Comparison of ENCODE assay signal across 27 mouse cellular contexts in genomic region chr1:88849421-88849820, GRCm38 (mm10).
A peak's percentile ranks its signal among the peaks of the same experiment; 100 is the strongest.
DNase-seq lines count a peak whose midpoint lies in the region; ATAC-seq and TF ChIP-seq lines count a peak whose summit lies in the region.
"Had no signal": no experiment of that assay in that cellular context is flagged by ENCODE, and none has a peak within 500 bp of the region (broad histone marks: within the 10 kb centered on the region; RNA-seq: fewer than 3 reads in every experiment).

No protein-coding gene starts in this region.

- H3K27me3 ChIP-seq in forebrain, embryonic 11.5 days (ENCODE audit: control insufficient read depth, insufficient read depth, low read length) = no peaks in the 10 kb centered on the region
- H3K27me3 ChIP-seq in forebrain, embryonic 16.5 days (replicated peaks; ENCODE audit: control insufficient read depth, insufficient read depth, low read length) = no peaks in the 10 kb centered on the region
- H3K27me3 ChIP-seq in hindbrain, embryonic 13.5 days = no peaks in the 10 kb centered on the region
- no peaks in the 10 kb centered on the region for H3K27me3 ChIP-seq in hindbrain, postnatal 0 days (ENCODE audit: insufficient read depth, low read length)
- no peaks in the 10 kb centered on the region for H3K27me3 ChIP-seq in neural tube, embryonic 13.5 days
- H3K27me3 ChIP-seq: embryonic facial prominence, embryonic 13.5 days; forebrain, embryonic 13.5 days; Patski had no signal

- 86% methylated on average over 5 of the region's 5 CpGs for WGBS in forebrain, embryonic 11.5 days
- WGBS in forebrain, embryonic 16.5 days = 85% methylated on average over 5 of the region's 5 CpGs
- WGBS in hindbrain, embryonic 13.5 days = 88% methylated on average over 5 of the region's 5 CpGs
- WGBS in hindbrain, postnatal 0 days = 88% methylated on average over 5 of the region's 5 CpGs
- WGBS in neural tube, embryonic 13.5 days = 85% methylated on average over 5 of the region's 5 CpGs

- H3K9me3 ChIP-seq in forebrain, embryonic 11.5 days (ENCODE audit: control insufficient read depth, low read length) = no peaks in the 10 kb centered on the region
- no peaks in the 10 kb centered on the region for H3K9me3 ChIP-seq in forebrain, embryonic 16.5 days (ENCODE audit: control insufficient read depth, low read length)
- no peaks in the 10 kb centered on the region for H3K9me3 ChIP-seq in hindbrain, embryonic 13.5 days
- H3K9me3 ChIP-seq in hindbrain, postnatal 0 days (ENCODE audit: low read length) = no peaks in the 10 kb centered on the region
- H3K9me3 ChIP-seq in neural tube, embryonic 13.5 days = no peaks in the 10 kb centered on the region
- H3K9me3 ChIP-seq: embryonic facial prominence, embryonic 10.5 days; embryonic facial prominence, embryonic 13.5 days; forebrain, embryonic 13.5 days had no signal

- no peak overlapping the region for H3K9ac ChIP-seq in forebrain, embryonic 11.5 days (ENCODE audit: low read length)
- H3K9ac ChIP-seq in forebrain, embryonic 16.5 days (replicated peaks; ENCODE audit: low read depth, low read length) = no peak overlapping the region
- H3K9ac ChIP-seq in hindbrain, embryonic 13.5 days = no peak overlapping the region
- H3K9ac ChIP-seq in hindbrain, postnatal 0 days (replicated peaks; ENCODE audit: low read length) = no peak overlapping the region
- H3K9ac ChIP-seq in neural tube, embryonic 13.5 days = no peak overlapping the region
- H3K9ac ChIP-seq: embryonic facial prominence, embryonic 13.5 days; forebrain, embryonic 13.5 days; forebrain, postnatal 0 days had no signal

- H3K36me3 ChIP-seq in forebrain, embryonic 11.5 days (ENCODE audit: control insufficient read depth, insufficient read depth, low read length) = no peaks in the 10 kb centered on the region
- no peaks in the 10 kb centered on the region for H3K36me3 ChIP-seq in forebrain, embryonic 16.5 days (ENCODE audit: control insufficient read depth, insufficient read depth)
- no peaks in the 10 kb centered on the region for H3K36me3 ChIP-seq in hindbrain, embryonic 13.5 days
- no peaks in the 10 kb centered on the region for H3K36me3 ChIP-seq in hindbrain, postnatal 0 days (ENCODE audit: insufficient read depth, low read length)
- H3K36me3 ChIP-seq in neural tube, embryonic 13.5 days = no peaks in the 10 kb centered on the region
- H3K36me3 ChIP-seq: embryonic facial prominence, embryonic 10.5 days; embryonic facial prominence, embryonic 13.5 days; G1E had no signal

- peak; percentile 6 for DNase-seq in forebrain, embryonic 11.5 days (ENCODE audit: low spot score)
- DNase-seq in hindbrain, postnatal 0 days (ENCODE audit: low spot score) = no peak
- DNase-seq in neural tube, embryonic 10.5 days (ENCODE audit: extremely low spot score, low spot score) = no peak
- DNase-seq: adrenal gland, postnatal 10 days; adrenal gland, postnatal 36 days; B cell, adult 2 months; cerebellum, adult 18-20 months; cerebellum, adult 9-10 months; cerebellum, postnatal 25 days; embryo, embryonic 11 days; forebrain, postnatal 0 days; gastrocnemius, adult 2 months; gastrocnemius, postnatal 14 days; heart, adult 18-20 months; kidney, adult 18-20 months had no signal

- no peak overlapping the region for H3K4me2 ChIP-seq in forebrain, embryonic 11.5 days (ENCODE audit: low read depth, low read length, severe bottlenecking)
- H3K4me2 ChIP-seq in forebrain, embryonic 16.5 days (ENCODE audit: low read length) = no peak overlapping the region
- H3K4me2 ChIP-seq in hindbrain, embryonic 13.5 days = no peak overlapping the region
- no peak overlapping the region for H3K4me2 ChIP-seq in hindbrain, postnatal 0 days (ENCODE audit: low read depth, low read length)
- no peak overlapping the region for H3K4me2 ChIP-seq in neural tube, embryonic 13.5 days
- H3K4me2 ChIP-seq: embryonic facial prominence, embryonic 13.5 days; forebrain, embryonic 13.5 days had no signal

- no peak overlapping the region for H3K4me3 ChIP-seq in forebrain, embryonic 11.5 days (ENCODE audit: low read depth, low read length)
- no peak overlapping the region for H3K4me3 ChIP-seq in forebrain, embryonic 16.5 days (replicated peaks; ENCODE audit: low read length)
- no peak overlapping the region for H3K4me3 ChIP-seq in hindbrain, embryonic 13.5 days
- H3K4me3 ChIP-seq in hindbrain, postnatal 0 days (ENCODE audit: low read length) = no peak overlapping the region
- H3K4me3 ChIP-seq in neural tube, embryonic 13.5 days = no peak overlapping the region
- H3K4me3 ChIP-seq: embryonic facial prominence, embryonic 10.5 days; embryonic facial prominence, embryonic 13.5 days; erythroblast, embryonic 14.5 days; forebrain, embryonic 13.5 days; gastrocnemius, adult 2 months had no signal

- no peak for TF ChIP-seq CTCF in hindbrain, postnatal 0 days (IDR thresholded peaks at IDR 0.05; ENCODE audit: low read depth)

- H3K4me1 ChIP-seq in forebrain, embryonic 11.5 days (replicated peaks; ENCODE audit: control insufficient read depth, insufficient read depth, low read length) = peaks cover 2% of the 10 kb centered on the region; the same call in 1 of the 2 replicates
- peaks cover 11% of the 10 kb centered on the region for H3K4me1 ChIP-seq in forebrain, embryonic 16.5 days (replicated peaks; ENCODE audit: control insufficient read depth, insufficient read depth, low read length)
- peaks cover 21% of the 10 kb centered on the region for H3K4me1 ChIP-seq in hindbrain, embryonic 13.5 days (replicated peaks)
- H3K4me1 ChIP-seq in hindbrain, postnatal 0 days (ENCODE audit: insufficient read depth, low read length) = peaks cover 8% of the 10 kb centered on the region; the same call in 1 of the 2 replicates
- H3K4me1 ChIP-seq in neural tube, embryonic 13.5 days (replicated peaks) = peaks cover 36% of the 10 kb centered on the region
- H3K4me1 ChIP-seq: embryonic facial prominence, embryonic 13.5 days had no signal

- no peak overlapping the region for H3K27ac ChIP-seq in forebrain, embryonic 11.5 days (ENCODE audit: low read depth, low read length)
- H3K27ac ChIP-seq in forebrain, embryonic 16.5 days (ENCODE audit: low read length) = no peak overlapping the region
- H3K27ac ChIP-seq in hindbrain, embryonic 13.5 days = peak overlapping the region; percentile 86
- no peak overlapping the region for H3K27ac ChIP-seq in hindbrain, postnatal 0 days
- peak overlapping the region; percentile 89 for H3K27ac ChIP-seq in neural tube, embryonic 13.5 days (replicated peaks)
- H3K27ac ChIP-seq: embryonic facial prominence, embryonic 10.5 days; embryonic facial prominence, embryonic 13.5 days; forebrain, embryonic 13.5 days; gastrocnemius, adult 2 months had no signal

- no peak for ATAC-seq in forebrain, embryonic 11.5 days (replicated peaks; ENCODE audit: low FRiP score)
- no peak for ATAC-seq in forebrain, embryonic 16.5 days
- ATAC-seq in hindbrain, embryonic 13.5 days (ENCODE audit: low FRiP score) = no peak
- ATAC-seq in hindbrain, postnatal 0 days = no peak
- no peak for ATAC-seq in neural tube, embryonic 13.5 days (ENCODE audit: low read depth)
- ATAC-seq: forebrain, embryonic 13.5 days; forebrain, postnatal 0 days; hindbrain, embryonic 16.5 days; inflammation-experienced regulatory T-cells, adult 6 months; intestine, embryonic 16.5 days; Patski had no signal

Comparison
In these comparisons a context has a peak if more than half of its experiments do, and no peak if none do; other contexts are left out.
1. H3K27ac ChIP-seq: peak in hindbrain, embryonic 13.5 days (single experiment) and neural tube, embryonic 13.5 days (single experiment); none in forebrain, embryonic 11.5 days (single experiment), forebrain, embryonic 16.5 days (single experiment) and hindbrain, postnatal 0 days (single experiment).